Mouse (Mus musculus) neural tube, embryonic 11.5 days (tissue): ENCODE measurements around the gene Pitx1. TPM values are rescaled to one million over a fixed set of nuclear protein-coding genes. Genes with fewer than 3 reads are reported as not detected.

Source experiments
- ATAC-seq: fragments of 200-750 bp; cut with Nextera tagmentation; 2 replicates; pipeline ENCODE4 v1.8.0; 2017; ENCODE audit warnings: moderate number of reproducible peaks, mild to moderate bottlenecking, moderate TSS enrichment, moderate library complexity; ENCODE audit not compliant: insufficient read depth, low FRiP score, low TSS enrichment
- DNase-seq: peaks from one replicate; pipeline ENCODE4 v3.0.0-alpha.2; 2015; ENCODE audit warnings: low spot score
- H3K27ac ChIP-seq: fragments of 300-500 bp; sonication (generic); 2 replicates; pipeline ENCODE4 v1.5.1; 2014; ENCODE audit warnings: low read depth, mild to moderate bottlenecking, low read length
- H3K27me3 ChIP-seq: fragments of 300-500 bp; sonication (generic); 2 replicates; pipeline ENCODE4 v1.6.1; 2014; ENCODE audit warnings: mild to moderate bottlenecking, low read length, mixed read lengths; ENCODE audit not compliant: control insufficient read depth, insufficient read depth
- H3K36me3 ChIP-seq: fragments of 300-500 bp; sonication (generic); 2 replicates; pipeline ENCODE4 v1.6.1; 2014; ENCODE audit warnings: mild to moderate bottlenecking, low read length, moderate library complexity, mixed read lengths; ENCODE audit not compliant: control insufficient read depth, insufficient read depth
- H3K4me1 ChIP-seq: fragments of 300-500 bp; sonication (generic); 2 replicates; pipeline ENCODE4 v1.6.1; 2014; ENCODE audit warnings: low read length, mixed read lengths; ENCODE audit not compliant: control insufficient read depth, insufficient read depth
- H3K4me2 ChIP-seq: fragments of 300-500 bp; sonication (generic); 2 replicates; pipeline ENCODE4 v1.6.1; 2014; ENCODE audit warnings: low read depth, mild to moderate bottlenecking, moderate library complexity
- H3K4me3 ChIP-seq: fragments of 300-500 bp; sonication (generic); 2 replicates; pipeline ENCODE4 v1.5.1; 2014; ENCODE audit warnings: low read depth, low read length
- H3K9ac ChIP-seq: fragments of 300-500 bp; sonication (generic); 2 replicates; pipeline ENCODE4 v1.6.1; 2014; ENCODE audit warnings: mild to moderate bottlenecking, low read length
- H3K9me3 ChIP-seq: fragments of 300-500 bp; sonication (generic); 2 replicates; pipeline ENCODE4 v1.6.1; 2016; ENCODE audit warnings: low read length; ENCODE audit not compliant: control insufficient read depth
- WGBS: fragments of 180-500 bp; shearing (Covaris S2); extraction: QIAGEN DNeasy Blood & Tissue Kit; methylation state at CpG from one replicate; pipeline ENCODE4 v1.1.7; 2014; 5-methylcytosine and 5-hydroxymethylcytosine counted together
- polyA plus RNA-seq: library from polyadenylated mRNA; unstranded; fragments of >200 nt; fragmentation: Nextera tagmentation; extraction: Ambion mirVana; gene quantifications from 2 replicates; pipeline ENCODE4 v1.2.1, GENCODE M21; 2014

Gene Pitx1
- polyA plus RNA-seq, 1 experiment from 2014 or later = 2.6 TPM

DNA sequence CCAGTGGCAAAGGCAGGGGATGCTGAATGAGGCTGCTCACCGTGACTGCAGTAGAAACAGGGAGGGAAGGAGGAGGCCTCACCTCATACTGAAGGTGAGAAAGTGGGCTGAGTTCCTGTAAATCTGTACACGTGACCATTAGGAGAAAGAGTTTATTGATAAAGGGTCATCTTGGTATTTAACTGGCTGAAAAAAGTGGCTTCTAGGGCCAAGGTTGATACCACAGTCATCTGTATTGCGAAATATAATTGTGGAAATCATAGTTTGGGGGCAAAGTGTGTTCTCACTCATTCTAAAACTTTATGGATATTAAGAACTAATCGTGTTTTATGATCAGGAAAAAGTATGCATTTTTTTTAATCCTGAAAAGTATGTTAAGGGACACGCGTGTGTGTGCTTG is 21.2 kb downstream of the Pitx1 start:
- H3K27me3 ChIP-seq = 0 out of 2 replicates have a peak, but pooled peaks cover 5% of the 10 kb centered on the region
- H3K27ac ChIP-seq = no peak overlapping the region
- H3K4me2 ChIP-seq = no peak overlapping the region
- DNase-seq (peak; percentile 8), ATAC-seq (no peak)
- no peak overlapping the region for H3K4me3 ChIP-seq
- no peaks in the 10 kb centered on the region for H3K9me3 ChIP-seq
- no peak overlapping the region for H3K9ac ChIP-seq
- no peaks in the 10 kb centered on the region for H3K4me1 ChIP-seq
- 84% methylated on average over 6 of the region's 6 CpGs for WGBS
- H3K36me3 ChIP-seq = no peaks in the 10 kb centered on the region

DNA sequence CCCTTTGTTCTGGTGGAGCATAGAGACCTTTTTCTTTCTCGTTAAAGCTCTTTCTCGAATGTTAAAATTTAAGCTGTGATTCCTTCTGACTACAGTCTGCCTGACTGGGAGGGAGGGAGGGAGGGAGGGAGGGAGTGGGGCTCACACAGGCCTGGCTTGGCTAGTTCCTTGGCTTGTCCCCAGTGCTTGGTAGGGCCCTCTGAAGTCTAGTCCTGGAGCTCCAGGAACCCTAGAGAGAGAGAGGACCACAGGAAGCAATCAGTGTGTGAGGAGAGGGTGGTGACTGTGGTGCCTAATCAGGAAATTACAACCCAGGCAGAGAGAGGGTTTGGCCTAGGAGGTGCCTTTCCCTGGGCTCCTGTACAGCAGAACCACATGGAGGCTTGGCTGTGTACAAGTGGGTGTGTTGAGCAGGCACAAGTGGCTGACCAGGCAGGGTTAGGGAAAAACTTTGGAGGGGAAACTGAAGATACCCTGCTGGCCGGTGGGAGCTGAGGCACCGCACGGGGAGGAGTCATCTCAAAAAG is 22.4 kb downstream of the Pitx1 start:
- H3K9me3 ChIP-seq = no peaks in the 10 kb centered on the region
- H3K4me1 ChIP-seq = no peaks in the 10 kb centered on the region
- no peak overlapping the region for H3K4me2 ChIP-seq
- no peak overlapping the region for H3K9ac ChIP-seq
- H3K4me3 ChIP-seq = no peak overlapping the region
- H3K27ac ChIP-seq = no peak overlapping the region
- ATAC-seq (no peak), DNase-seq (no peak)
- 0 out of 2 replicates have a peak, but pooled peaks cover 3% of the 10 kb centered on the region for H3K27me3 ChIP-seq
- no peaks in the 10 kb centered on the region for H3K36me3 ChIP-seq
- WGBS = 67% methylated on average over 5 of the region's 5 CpGs

DNA sequence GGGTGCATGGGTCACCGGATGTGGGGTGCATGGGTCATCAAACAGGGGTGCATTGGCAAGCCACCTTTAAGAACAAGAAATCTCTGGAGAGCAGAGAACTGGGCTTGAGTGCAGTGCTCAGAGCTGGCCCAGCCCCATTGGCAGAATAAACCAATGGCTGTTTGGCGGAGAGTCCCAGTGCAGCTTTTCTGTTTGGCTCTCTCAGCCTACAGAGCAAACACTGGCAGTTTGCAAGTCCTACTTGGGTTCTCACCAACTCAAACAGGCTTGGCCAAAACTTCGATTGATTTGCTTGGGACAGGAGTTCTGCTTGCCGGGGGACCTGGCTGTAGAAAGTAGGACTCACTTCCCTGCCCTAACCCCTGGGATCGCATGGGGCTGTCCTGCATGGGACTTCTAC is 25.0 kb downstream of the Pitx1 start:
- H3K27ac ChIP-seq = no peak overlapping the region
- no peak overlapping the region for H3K9ac ChIP-seq
- H3K9me3 ChIP-seq = no peaks in the 10 kb centered on the region
- ATAC-seq = no peak
- no peaks in the 10 kb centered on the region for H3K36me3 ChIP-seq
- H3K4me2 ChIP-seq = no peak overlapping the region
- no peaks in the 10 kb centered on the region for H3K27me3 ChIP-seq
- DNase-seq = no peak
- no peak overlapping the region for H3K4me3 ChIP-seq
- WGBS = 76% methylated on average over 5 of the region's 5 CpGs
- H3K4me1 ChIP-seq = no peaks in the 10 kb centered on the region

DNA sequence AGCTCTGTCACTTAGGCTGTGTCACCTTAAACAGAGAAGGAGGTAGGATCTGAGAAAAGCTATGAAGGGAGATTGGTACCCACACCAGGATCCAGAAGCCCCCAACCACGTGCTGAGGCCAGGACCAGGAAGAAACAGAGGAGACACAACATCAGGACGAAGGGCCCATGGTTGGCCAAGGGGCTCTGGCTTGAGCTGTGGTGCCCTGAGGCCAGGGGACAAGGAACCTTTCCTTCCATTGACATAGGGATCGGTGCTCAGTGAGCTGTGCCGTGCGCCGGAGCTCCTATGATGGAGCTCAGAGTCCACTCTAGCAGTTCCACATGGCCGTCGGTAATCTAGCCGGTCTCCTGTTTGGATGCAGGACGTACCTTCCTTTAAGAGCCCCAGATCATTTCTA is 26.3 kb downstream of the Pitx1 start:
- WGBS = 91% methylated on average over 10 of the region's 10 CpGs
- no peak overlapping the region for H3K4me3 ChIP-seq
- ATAC-seq (no peak), DNase-seq (no peak)
- H3K4me1 ChIP-seq = no peaks in the 10 kb centered on the region
- no peak overlapping the region for H3K27ac ChIP-seq
- H3K36me3 ChIP-seq = no peaks in the 10 kb centered on the region
- H3K27me3 ChIP-seq = no peaks in the 10 kb centered on the region
- H3K4me2 ChIP-seq = no peak overlapping the region
- no peaks in the 10 kb centered on the region for H3K9me3 ChIP-seq
- H3K9ac ChIP-seq = no peak overlapping the region

DNA sequence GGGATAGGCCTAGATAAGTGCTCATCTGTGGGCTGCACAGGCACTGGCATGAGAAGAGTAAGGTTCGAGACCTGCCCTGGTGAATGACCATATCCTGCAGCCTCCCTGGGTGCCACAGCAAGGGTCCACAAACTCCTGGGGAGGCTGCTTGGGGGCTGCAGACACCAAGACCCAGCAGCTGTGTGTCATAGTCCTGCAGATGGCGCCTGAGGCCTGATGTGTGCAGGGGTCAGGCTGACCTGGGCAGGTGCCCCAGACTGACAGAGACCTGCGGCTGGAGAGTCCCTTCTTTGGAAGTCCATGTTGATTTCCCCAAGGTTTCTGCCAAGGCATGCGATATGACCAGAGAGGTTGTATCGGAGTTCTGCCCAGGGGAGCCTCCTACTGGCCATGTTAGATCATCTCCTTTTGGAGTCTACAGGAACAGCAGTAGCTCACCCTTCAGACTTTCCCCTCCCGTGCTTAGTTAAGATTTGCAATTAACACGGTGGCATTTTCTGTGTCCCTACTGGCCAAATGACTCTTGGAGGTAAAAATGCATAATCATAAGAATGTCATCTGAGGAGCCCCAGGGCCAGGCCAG is 26.9 kb downstream of the Pitx1 start:
- no peak overlapping the region for H3K4me3 ChIP-seq
- H3K4me1 ChIP-seq = no peaks in the 10 kb centered on the region
- ATAC-seq = no peak
- DNase-seq = no peak
- H3K9me3 ChIP-seq = no peaks in the 10 kb centered on the region
- 67% methylated on average over 7 of the region's 7 CpGs for WGBS
- H3K27ac ChIP-seq = no peak overlapping the region
- no peak overlapping the region for H3K9ac ChIP-seq
- H3K36me3 ChIP-seq = no peaks in the 10 kb centered on the region
- no peak overlapping the region for H3K4me2 ChIP-seq
- H3K27me3 ChIP-seq = no peaks in the 10 kb centered on the region

DNA sequence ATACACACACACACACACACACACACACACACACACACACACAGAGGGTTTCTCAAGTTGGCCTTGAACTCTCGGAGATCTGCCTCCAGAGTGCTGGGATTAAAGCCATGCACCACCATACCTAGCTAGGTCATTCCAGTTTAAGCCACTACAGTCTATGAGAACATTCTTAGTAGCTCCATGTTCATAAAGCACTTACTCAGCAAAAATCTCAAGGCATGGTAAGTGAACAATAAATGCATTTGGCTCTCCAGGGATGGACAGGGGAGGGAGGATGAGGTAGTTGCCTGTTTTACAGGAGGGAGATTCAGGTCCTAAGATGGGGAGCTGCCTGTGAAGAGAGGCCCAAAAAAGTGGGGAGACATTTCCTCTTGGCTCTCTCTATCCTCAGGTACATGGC is 32.0 kb downstream of the Pitx1 start:
- Histone ChIP-seq H3K9ac (no peak overlapping the region), H3K27me3 (no peaks in the 10 kb centered on the region), H3K4me1 (no peaks in the 10 kb centered on the region), H3K4me3 (no peak overlapping the region), H3K27ac (no peak overlapping the region), H3K36me3 (no peaks in the 10 kb centered on the region), H3K9me3 (no peaks in the 10 kb centered on the region), H3K4me2 (no peak overlapping the region)
- DNase-seq (no peak), ATAC-seq (no peak)
- WGBS = 91% methylated on average over 1 of the region's 1 CpGs

DNA sequence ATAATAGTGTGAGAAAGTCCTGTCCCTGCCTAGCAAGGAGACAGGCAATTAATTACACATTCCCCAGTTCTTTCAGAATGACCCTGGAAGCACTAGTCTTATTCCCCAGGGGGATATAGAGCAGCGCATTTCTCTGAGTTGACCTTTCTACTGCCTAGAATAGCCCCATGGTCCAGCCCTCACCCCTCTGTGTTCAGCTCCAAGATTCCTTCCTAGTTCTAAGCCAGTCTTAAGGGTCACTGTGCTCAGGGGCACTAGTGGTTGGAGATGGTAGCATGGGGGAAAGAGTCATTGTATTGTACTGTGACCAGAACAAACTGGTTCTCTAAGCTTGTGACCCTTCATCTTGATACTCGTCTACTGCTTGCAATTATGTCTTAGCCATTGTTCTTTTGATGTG is 34.7 kb downstream of the Pitx1 start:
- ATAC-seq (no peak), DNase-seq (no peak)
- Histone ChIP-seq H3K27ac (no peak overlapping the region), H3K9me3 (no peaks in the 10 kb centered on the region), H3K36me3 (no peaks in the 10 kb centered on the region), H3K27me3 (no peaks in the 10 kb centered on the region), H3K4me3 (no peak overlapping the region), H3K9ac (no peak overlapping the region), H3K4me2 (no peak overlapping the region), H3K4me1 (no peaks in the 10 kb centered on the region)
- 78% methylated on average over 2 of the region's 2 CpGs for WGBS

DNA sequence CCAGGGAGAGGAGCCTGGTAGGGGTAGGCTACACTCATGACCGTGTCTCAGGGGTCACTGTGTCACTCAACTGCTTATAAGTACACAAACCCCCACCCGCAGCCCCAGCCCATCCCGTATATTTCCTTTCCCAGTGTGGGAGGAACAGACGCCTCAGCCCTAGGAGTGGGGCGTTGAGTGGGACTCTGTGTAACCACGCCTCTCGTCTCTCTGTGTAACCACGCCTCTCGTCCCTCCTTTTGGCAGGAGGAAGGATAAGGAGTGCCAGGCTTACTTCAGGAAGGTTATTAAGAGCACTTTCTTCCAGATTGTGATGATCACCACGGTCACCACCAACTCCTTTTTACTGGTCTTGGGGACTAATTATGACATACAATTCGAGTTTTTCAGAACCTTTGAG is 49.9 kb downstream of the Pitx1 start:
- no peak for ATAC-seq
- Histone ChIP-seq H3K27me3 (no peaks in the 10 kb centered on the region), H3K9me3 (no peaks in the 10 kb centered on the region), H3K4me3 (no peak overlapping the region), H3K9ac (no peak overlapping the region), H3K36me3 (no peaks in the 10 kb centered on the region), H3K4me1 (no peaks in the 10 kb centered on the region), H3K27ac (no peak overlapping the region), H3K4me2 (no peak overlapping the region)
- DNase-seq = no peak
- WGBS = 81% methylated on average over 11 of the region's 11 CpGs

DNA sequence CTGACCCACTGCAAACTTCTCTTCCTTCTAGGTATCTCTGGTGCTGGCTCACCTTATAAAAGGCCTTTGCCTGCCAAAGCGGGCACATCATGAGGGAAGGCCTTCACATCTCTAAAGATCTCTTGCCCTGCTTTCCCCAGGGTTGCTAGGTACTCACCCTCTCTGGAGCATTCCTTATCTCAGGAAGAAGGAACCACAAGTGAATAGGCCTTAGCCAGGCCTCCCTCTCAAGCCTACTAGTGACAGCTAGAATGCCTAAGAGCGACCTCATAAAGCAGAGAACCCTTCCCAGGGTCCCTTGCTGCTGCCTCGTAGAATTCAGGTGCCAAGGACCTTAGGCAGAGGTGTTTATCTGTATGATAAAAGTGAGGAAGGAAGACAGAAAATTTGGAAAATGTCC is 51.7 kb downstream of the Pitx1 start, which contains the start of gene Catsper3:
Gene Catsper3 (plus strand): TSS at position 301 of the 400 bp plus-strand sequence.
- Histone ChIP-seq H3K4me1 (no peaks in the 10 kb centered on the region), H3K9ac (no peak within 1 kb of the TSS), H3K4me3 (no peak within 1 kb of the TSS), H3K4me2 (no peak within 1 kb of the TSS), H3K9me3 (no peaks in the 10 kb centered on the region), H3K27me3 (no peaks in the 10 kb centered on the region), H3K27ac (no peak within 1 kb of the TSS), H3K36me3 (no peaks in the 10 kb centered on the region)
- WGBS = 93% methylated on average over 3 of the region's 3 CpGs
- ATAC-seq = no peak
- DNase-seq = no peak
